Mouse (Mus musculus) gastrocnemius, adult 18-20 months (tissue): ENCODE measurements around the gene Klhdc7b. TPM values are rescaled to one million over a fixed set of nuclear protein-coding genes. Genes with fewer than 3 reads are reported as not detected.

Source experiments
- DNase-seq: peaks from one replicate; pipeline ENCODE4 v3.0.0; 2021; ENCODE audit warnings: low spot score
- long read RNA-seq, 2 experiments: library from polyadenylated mRNA; stranded (forward); transcript quantifications; one replicate each; pipeline ENCODE4 v2.0.0; 2021
- total RNA-seq, 2 experiments: library from RNA; stranded (reverse); gene quantifications; 2 replicates each; pipeline ENCODE4 v1.2.3; 2021

The Klhdc7b gene
- total RNA-seq = not detected
- long read RNA-seq, experiment 1 = 0 reads
- long read RNA-seq, experiment 2 = 0 reads

DNA sequence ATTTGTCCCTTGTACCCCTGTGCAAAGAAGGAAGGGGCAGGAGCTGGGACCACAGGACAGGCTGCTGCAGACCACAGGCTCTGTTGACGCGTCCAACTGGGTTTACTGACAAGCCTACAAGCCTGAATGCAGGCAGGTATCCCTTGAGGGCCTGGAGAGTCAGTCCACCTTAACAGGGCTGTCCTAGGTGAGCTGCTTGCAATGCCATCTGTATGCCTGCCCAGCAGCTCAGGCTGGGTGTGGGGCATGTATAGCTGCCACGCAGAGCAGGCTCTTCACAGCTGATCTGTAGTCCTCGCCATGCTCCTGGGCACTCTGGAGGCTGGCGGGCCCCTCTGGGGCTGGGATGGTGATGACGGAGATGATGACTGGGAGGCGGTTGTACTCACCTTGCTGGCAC is at the start of gene Klhdc7b:
TSS of gene Klhdc7b (plus strand) at position 301 of the 400 bp plus-strand sequence.
- no peak for DNase-seq

DNA sequence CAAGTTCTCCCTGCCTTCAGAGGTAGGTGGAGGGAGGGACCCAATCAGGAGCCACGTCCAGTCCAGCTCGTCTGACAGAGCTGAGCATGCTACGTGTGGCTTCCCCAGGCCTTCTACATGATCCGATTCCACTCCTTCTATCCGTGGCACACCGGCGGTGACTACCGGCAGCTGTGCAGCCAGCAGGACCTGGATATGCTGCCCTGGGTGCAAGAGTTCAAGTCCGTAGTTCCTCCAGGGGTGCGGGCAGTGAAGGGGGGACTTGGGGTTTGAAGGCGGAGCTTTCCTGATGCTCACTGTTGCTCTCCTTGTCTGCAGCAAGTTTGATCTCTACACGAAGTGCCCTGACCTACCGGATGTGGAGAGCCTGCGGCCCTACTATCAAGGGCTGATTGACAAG is 48.3 kb upstream of the Klhdc7b start:
- DNase-seq = no peak

DNA sequence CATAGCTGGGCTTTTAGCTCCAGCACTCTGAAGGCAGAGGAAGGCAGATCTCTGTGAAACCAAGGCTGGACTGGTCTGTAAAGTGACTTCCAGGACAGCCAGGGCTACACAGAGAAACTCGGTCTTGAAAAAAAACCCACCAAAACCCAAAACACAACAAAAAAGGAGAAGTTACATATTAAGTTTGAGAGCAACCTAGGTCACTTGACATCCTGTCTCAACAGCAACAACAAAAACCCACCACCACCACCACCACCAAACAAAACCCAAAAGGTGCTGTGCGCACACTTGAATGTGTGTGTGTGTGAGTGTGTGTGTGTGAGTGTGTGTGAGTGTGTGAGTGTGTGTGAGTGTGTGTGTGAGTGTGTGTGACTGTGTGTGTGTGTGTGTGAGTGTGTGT is 45.0 kb upstream of the Klhdc7b start:
- DNase-seq = no peak

DNA sequence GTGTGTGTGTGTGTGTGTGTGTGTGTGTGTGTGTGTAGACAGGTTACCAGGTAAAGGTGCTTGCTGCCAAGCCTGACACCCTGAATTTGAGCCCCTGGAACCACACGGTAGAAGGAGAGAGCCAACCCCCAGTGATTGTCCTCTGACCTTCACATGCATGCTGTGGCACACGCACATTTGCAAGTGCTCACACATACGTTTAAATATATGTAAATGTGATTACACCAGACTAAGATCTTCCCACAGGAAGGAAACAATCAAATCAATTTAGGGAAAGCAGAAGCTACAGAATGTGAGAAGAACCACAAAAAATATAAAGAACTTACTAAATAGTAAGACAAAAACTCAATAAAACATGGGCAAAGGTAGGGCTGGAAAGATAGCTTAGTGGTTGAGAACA is 44.6 kb upstream of the Klhdc7b start:
- no peak for DNase-seq

DNA sequence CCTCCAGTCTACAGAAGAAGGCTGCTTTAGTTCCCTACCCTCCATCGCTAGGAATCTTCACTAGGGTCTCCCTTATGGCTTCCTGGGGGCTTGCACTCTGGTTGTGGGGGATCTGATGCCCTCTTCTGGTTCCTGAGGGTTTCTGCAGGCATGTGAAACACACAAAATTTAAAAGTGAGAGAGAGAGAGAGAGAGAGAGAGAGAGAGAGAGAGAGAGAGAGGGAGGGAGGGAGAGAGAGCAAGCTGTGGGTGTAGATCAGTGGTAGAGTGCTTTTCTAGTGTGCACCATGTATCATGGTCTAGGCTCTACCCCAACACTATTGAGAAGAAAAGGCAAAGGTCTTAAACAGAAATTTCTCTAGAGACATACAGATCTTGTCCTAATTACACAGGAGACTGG is 43.0 kb upstream of the Klhdc7b start:
- DNase-seq = no peak

DNA sequence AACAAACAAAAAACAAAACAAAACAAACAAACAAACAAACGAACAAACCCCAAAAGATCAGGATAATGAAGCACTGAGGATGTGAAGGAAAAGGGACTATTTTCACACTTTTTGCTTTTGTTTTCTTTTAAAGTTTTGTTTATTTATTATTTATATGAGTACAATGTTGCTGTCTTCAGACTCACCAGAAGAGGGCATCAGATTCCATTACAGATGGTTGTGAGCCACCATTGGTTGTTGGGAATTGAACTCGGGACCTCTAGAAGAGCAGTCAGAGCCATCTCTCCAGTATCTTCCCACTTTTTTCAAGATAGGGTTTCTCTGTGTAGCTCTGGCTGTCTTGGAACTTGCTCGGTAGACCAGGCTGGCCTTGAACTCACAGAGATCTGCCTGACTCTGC is 41.4 kb upstream of the Klhdc7b start:
- DNase-seq = no peak

DNA sequence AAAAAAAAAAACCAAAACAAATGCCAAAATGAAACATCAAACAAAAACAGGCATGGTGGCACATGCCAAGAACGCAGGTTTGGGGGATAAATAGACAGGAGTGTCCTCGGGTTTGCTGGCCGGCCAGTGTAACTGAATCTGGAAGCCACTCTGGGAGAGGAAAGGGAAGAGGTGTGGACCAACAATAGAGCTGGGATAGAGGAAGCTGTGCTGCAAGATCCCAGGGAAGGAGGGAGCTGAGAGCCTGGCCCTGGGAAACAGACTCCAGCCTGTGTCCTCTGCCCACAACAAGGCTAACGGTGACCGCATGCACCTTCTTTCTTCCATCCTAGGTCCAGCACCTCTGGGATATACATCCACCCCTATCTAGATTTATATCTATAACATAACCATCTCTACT is 34.3 kb upstream of the Klhdc7b start:
- DNase-seq = no peak

DNA sequence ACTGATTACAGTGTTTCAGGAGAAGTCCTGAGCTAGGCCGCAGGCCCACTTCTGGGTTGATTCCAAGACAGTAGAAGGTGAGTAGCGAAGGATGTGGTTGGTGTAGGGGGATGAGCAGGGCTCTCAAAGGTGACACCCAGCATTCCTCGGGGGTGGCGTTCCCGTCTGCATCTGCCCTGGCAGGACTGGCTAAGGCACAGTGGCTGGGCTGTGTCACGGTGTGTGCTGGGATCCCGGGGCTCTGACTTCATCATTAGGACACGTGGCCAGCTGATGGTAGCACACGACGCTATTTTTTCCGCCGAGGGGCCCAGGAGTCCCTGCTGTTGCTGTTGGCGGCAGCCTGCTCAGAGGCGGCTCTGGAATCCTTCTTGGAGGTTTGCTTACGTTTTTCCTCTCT is 33.4 kb upstream of the Klhdc7b start:
- DNase-seq = no peak

DNA sequence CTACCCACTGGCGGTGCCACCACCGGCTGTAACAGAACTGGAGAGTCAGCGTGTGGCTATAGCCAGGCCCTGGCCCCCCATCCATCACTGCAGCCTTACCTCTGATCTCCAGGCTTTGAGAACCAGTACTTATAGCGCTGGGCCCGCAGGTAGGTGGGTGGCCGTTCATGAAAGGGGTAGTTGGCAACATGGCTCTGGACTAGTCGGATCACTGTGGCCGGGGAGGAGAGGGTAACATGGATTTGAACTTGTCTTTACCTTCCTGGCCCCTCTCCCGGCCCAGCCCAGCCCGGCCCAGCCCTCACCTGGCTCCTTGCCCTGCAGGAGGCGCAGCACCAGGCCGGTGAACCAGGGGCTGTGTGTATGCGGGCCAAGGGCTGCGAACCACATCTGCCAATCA is 32.7 kb upstream of the Klhdc7b start:
- DNase-seq = no peak

DNA sequence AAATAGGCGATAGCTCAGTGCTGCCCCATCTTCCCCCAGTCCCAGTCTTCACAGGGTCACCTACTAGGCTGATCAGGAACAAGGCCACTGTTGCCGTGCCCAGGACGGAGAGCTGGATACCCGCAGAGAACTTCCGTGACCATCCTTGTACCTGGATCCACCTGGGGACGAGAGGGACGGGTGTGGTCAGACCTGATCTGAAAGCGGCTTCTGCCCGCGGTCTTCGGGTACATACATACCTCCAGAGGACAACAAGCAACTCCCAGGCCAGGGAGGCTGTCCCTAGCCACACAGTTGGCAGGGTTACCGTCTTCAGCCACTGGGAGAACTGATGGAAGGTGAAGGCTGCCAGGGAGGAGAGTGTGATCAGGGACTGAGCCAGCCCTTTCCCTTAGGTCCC is 31.9 kb upstream of the Klhdc7b start:
- no peak for DNase-seq

DNA sequence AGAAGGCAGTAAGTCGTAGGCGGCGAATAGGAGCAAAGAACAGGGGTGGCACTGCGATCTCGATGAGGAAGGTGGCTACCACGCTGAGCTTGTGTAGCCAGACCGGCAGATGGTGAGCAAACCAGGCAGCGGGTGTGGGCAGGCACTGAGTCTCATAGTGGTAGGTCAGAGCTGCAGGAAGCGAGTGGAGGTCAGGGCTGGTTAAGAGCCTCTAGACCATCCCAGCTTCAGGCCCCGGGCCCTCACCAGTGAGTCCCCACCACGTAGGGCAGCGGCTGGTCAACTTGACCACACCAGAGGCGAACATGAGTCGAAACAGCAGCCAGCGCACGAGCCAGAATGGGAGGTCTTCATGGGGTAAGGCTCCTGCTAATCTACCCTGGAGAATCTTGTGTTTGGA is 30.9 kb upstream of the Klhdc7b start:
- DNase-seq = no peak

DNA sequence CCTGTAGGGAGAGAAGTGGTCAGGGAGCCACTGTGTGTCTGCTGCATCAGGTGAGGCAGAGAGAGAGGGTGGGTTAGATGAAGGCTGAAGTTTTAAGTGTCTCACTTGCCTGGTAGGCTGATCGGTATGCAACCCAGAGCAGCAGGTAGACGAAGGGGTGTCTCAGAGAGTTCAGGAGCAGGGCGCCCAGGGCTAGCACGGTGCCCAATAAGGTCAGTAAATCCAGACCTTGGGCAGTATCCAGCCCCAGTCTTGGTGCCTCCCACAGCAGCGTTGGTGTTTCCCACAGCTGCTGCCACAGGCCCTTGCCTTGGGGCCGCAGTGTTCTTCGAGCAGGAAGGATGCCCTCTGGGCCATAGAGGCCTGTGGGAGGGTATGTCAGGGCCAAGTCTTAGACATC is 30.3 kb upstream of the Klhdc7b start:
- DNase-seq = no peak

DNA sequence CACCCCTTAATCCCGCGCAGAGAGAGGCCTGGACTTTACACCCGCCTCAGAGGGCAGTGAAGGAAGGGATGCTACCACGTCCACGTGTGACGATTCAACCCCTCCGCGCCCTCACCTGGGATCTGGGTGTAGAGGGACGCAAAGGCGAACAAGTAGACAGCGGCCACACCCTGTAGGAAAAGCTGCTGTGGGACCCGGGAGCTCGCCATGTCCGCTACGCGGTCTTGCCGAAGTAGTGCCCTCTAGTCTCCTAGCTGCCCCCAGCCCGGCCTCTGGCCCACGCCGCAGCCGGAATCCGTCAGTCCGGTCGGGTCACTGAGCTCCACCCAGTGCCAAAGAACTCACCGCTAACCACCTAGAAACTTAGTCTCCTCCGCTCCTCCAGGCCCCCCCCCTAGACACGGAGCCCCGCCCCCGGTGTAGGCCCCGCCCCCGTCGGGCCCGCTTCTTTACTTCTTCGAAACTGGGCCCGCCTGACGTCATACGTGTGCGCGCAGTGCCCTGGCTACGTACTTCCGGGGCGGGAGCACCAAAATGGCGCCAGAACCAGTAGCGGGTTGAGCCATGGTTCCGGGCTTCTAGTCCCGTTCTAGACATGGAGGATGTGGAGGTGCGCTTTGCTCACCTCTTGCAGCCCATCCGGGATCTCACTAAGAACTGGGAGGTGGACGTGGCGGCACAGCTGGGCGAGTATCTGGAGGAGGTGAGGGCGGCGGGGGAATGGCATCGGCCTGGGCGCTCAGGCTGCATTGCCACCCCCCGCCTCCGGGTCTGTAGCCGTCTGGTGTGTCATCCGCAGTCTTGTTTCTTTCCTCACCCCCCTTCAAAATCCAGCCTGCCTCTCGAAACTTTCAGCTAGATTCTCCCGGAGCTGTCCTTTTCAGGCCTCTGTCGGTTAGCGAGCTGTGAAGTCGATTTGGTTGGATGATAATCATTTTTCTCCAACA is 29.2 kb upstream of the Klhdc7b start, which contains the start of the genes Lmf2 and Ncaph2:
TSS of gene Lmf2 (minus strand) at position 419 of the 947 bp plus-strand sequence.
TSS of gene Ncaph2 (plus strand) at position 479 of the 947 bp plus-strand sequence.
- DNase-seq = peak; percentile 96

DNA sequence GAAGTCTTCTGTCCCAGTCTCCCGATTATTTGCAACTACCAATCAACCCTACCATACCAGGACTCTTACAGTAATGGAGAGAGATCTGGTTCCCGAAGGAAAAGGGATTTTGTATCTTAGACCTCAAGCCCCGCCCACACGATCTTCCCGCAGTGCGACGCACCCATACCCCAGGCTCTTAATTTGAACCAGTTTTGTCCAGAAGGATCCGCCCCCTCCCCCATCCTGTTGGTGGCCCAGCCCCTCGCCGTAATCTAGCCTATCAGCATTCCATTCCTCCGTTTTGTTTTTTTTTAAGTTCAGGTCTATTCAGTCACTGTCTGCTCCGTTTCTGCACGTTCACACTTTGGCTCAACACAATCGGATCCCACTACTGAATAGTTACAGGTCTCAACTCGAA is 28.3 kb upstream of the Klhdc7b start:
- no peak for DNase-seq

DNA sequence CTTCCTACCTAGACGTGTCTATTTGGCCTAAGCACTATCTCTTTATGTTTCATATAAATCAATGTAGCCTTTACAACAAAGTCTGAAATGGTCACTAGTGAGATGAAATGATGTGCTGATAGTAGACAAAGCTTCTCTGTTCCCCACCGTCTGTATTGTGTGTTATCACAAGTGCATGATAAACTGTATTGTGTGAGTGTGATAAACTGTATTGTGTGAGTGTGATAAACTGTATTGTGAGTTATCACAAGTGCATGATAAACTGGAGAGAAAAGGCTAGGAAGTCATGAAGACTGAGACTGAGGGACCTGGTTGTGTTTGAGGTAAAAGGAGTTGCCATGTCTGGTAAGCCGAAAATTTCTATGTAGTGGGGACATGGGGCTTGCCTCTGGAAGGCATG is 25.9 kb upstream of the Klhdc7b start:
- no peak for DNase-seq

DNA sequence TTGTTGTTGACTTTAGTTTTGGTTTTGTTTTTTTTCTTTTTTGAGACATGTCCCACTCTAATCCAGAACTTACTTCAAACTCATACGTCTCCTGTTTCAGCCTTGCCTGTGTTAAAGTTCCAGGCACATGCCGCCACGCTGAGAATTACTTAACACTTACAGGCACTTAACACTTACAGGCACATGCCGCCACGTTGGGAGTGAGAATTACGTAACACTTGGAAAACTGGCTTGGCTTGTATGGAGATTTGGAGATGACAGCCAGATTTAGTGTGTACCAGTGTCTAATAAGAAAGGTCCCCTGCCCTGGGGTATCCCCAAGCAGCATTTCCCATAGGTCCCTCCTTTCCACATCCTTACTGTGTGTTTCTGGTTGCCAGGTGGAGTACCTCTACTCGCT is 21.7 kb upstream of the Klhdc7b start:
- DNase-seq = no peak

DNA sequence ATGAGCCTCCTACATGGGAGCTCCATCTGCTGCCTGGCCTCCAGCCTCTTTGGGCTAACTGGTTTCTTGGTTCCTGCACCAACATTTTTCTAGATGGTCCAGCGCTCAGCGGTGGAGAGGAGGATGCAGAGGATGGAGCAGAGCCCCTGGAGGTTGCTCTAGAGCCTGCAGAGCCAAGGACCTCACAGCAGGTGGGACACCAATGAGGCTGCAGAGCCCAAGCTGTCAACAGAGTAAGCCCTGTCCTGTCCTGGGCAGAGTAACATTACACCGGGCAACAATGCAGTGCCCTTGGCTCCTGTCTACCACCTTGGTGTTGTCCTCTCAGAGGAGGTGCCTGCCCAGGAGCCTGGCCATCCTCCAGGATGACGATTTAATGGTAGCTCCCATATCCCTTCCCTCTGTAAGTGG is 19.6 kb upstream of the Klhdc7b start:
- no peak for DNase-seq

DNA sequence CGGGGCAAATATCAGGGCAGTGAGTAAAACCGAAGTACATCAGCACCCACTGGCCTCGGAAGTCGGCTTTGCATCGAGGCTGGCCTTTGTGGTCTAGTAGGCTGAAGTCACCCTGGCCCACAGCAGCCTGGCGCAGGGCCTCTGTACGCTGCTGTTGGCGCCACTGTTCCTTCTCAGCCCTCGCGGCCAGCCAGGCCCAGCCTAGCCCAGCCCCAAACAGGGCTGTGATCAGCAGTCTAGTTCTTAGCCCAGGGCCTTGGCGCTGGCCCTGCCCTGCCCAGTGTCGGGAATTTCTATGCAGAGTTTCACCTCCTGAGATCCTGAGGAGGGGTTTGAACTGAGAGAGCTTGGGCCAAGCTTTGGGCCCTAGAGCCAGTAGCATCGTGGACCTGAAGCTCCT is 12.6 kb upstream of the Klhdc7b start:
- no peak for DNase-seq

DNA sequence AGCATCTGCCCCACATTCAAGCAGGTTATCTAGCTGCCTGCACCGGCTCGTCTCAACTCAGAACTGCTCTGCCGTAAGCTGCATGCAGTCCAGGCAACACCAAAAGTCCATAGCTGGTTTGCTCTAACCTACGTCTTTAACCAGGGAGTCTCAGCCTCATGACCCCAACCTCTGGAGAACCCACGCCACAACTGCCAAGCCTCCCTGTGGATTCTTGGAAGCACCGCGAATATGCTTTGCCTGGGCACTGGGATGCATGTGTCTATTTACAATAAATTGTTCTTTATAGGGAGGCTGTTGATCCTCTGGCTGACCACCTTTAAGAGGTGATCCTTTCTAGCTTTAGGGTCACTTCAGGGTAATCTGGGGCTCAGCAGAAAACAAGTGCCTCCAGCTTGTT is 12.2 kb upstream of the Klhdc7b start:
- no peak for DNase-seq

DNA sequence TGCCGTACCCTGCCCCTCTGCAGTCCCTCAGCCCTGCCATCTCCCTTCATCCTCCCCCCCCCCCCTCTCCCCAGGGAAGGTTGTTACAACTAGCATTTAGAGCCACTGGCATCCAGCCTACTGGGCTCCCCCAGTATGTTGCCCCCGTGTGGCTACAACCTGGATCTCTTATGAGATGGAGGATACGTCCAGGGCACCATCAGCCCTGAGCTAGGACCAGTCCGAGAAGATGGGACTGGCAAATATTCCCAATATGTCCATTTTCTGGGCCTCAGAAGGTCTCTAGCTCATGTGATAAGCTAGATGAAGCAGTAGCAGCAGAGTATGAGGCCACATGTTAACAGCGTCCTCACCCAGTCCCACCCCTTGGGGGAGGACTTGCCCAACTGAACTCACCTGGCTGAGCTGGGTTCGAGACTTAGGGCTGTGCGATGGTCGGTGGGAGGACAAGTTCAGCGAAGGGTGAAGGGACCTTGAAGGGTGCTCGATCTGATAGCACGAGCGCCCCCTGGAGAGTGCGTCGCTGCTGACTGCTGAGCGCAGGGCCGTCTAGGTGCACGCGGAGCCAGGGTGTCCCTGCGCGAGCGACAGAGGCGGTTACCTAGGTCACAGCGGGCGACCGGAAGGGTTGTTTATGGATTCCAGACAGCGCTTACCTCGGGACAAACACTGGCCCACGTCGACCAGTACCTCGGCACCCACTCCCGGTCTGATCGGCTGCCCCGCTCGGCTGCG is 11.5 kb upstream of the Klhdc7b start:
- peak; percentile 81 for DNase-seq

DNA sequence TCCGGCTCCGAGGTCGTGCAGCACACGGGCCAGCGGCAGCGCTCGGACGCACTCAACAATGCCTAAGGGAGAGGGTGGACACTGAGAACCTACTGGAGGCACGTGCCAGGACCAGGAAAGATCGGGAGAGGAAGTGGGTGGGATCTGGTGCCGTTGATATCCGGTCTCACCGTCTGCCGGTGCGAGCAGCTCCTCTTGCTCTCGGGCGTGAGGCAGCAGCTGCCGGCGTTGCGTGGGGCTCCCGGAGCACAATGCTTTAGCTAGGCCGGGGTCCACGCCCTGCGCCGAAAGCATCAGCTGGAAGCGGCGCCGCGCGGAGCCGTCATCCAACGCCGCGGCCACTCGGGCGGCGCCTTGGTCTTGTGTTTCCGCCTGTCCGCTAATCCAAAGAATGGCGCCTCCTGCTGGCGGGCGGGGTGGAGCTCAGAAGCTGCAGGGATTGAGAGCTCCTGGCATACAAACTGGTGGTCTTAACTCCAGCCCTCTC is 10.9 kb upstream of the Klhdc7b start, which contains the start of gene Sco2:
TSS of gene Sco2 (minus strand) at position 85 of the 487 bp plus-strand sequence.
- DNase-seq = peak; percentile 91

DNA sequence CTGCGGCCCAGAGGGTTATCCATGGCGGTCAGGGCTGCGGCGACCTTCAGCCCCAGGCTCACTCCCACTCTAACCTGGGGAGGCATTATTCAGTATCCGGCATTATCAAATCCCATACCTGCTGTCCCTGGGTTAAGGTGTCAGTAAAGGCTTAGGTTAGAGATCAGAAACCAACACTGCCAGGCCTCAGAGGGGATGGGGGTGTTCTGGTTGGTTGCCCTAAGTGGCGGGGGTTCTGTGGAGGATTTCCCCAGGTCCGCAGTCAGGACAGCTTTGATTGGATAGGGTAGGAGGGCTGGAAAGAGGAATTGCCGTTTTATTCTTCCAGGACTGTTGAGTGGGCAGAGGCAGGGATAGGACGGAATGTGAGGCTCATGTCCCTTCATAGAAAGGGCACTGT is 10.4 kb upstream of the Klhdc7b start:
- DNase-seq = no peak
